Mouse (Mus musculus) MEL (cell line): Measurements from ENCODE around the gene Gm20388. TPM values are rescaled to one million over a fixed set of nuclear protein-coding genes. Genes with fewer than 3 reads are reported as not detected.

Experiments
- DNase-seq: peaks from one replicate; pipeline ENCODE4 v3.0.0; 2011; ENCODE audit warnings: low read depth, low spot score
- H3K27ac ChIP-seq: 2 replicates; pipeline ENCODE4 v1.5.1; 2012; ENCODE audit warnings: low read depth, mild to moderate bottlenecking, control low read depth, low read length, moderate library complexity; ENCODE audit not compliant: control insufficient read depth
- H3K27me3 ChIP-seq, 2 experiments: fragments of 150-350 bp in 1 of 2; sonication (generic) in 1 of 2; 2 replicates each; pipeline ENCODE4 v1.6.1; 2012; ENCODE audit warnings: low read length in 2 of 2, mild to moderate bottlenecking in 2 of 2, improper control_type of control experiment in 1 of 2, moderate library complexity in 1 of 2; ENCODE audit not compliant: insufficient read depth in 2 of 2, control insufficient read depth in 1 of 2
- H3K36me3 ChIP-seq, 2 experiments: 2 replicates each; pipeline ENCODE4 v1.6.1; 2012 to 2014; ENCODE audit warnings: low read length in 2 of 2, improper control_type of control experiment in 1 of 2, inconsistent platforms in 1 of 2, mild to moderate bottlenecking in 1 of 2; ENCODE audit not compliant: insufficient read depth in 2 of 2, control insufficient read depth in 1 of 2
- H3K4me1 ChIP-seq, 2 experiments: fragments of 150-350 bp in 1 of 2; sonication (generic) in 1 of 2; 2 replicates each; pipeline ENCODE4 v1.6.1; 2012; ENCODE audit warnings: low read length in 2 of 2, improper control_type of control experiment in 1 of 2, mild to moderate bottlenecking in 1 of 2; ENCODE audit not compliant: insufficient read depth in 2 of 2, control insufficient read depth in 1 of 2
- H3K4me3 ChIP-seq, 2 experiments: fragments of 150-350 bp in 1 of 2; sonication (generic) in 1 of 2; 2 replicates each; pipeline ENCODE4 v1.5.1; 2012; ENCODE audit warnings: low read depth in 2 of 2, low read length in 2 of 2, mild to moderate bottlenecking in 2 of 2, moderate library complexity in 2 of 2, control low read depth in 1 of 2, improper control_type of control experiment in 1 of 2; ENCODE audit not compliant: control insufficient read depth in 1 of 2, insufficient read depth in 1 of 2
- H3K79me2 ChIP-seq: 2 replicates; pipeline ENCODE4 v1.6.1; 2012; ENCODE audit warnings: mild to moderate bottlenecking, low read length, moderate library complexity; ENCODE audit not compliant: control insufficient read depth, poor library complexity, insufficient read depth
- H3K9ac ChIP-seq: 2 replicates; pipeline ENCODE4 v1.6.1; 2012; ENCODE audit warnings: low read depth, mild to moderate bottlenecking, control low read depth, low read length, moderate library complexity; ENCODE audit not compliant: control insufficient read depth, poor library complexity, severe bottlenecking
- H3K9me3 ChIP-seq: fragments of 150-350 bp; sonication (generic); replicated peaks from 2 replicates; pipeline ENCODE4 v1.6.1; 2012; ENCODE audit warnings: mild to moderate bottlenecking, low read length, improper control_type of control experiment, moderate library complexity; ENCODE audit not compliant: insufficient read depth
- CHD1 ChIP-seq: IDR thresholded peaks from 2 replicates; pipeline ENCODE4 v1.6.1; 2012; ENCODE audit warnings: low read depth, mild to moderate bottlenecking, inconsistent platforms, low read length, improper control_type of control experiment
- E2F4 ChIP-seq: IDR thresholded peaks from 2 replicates; pipeline ENCODE4 v1.6.1; 2011; ENCODE audit warnings: low read depth, low read length, improper control_type of control experiment, borderline replicate concordance
- ELF1 ChIP-seq: IDR thresholded peaks from 2 replicates; pipeline ENCODE4 v1.6.1; 2014; ENCODE audit warnings: low read depth, mild to moderate bottlenecking, inconsistent platforms, low read length, improper control_type of control experiment, moderate library complexity
- EP300 ChIP-seq, 2 experiments: IDR thresholded peaks; 2 replicates each; pipeline ENCODE4 v1.6.1; 2011; ENCODE audit warnings: improper control_type of control experiment in 2 of 2, low read length in 2 of 2, low read depth in 1 of 2, mild to moderate bottlenecking in 1 of 2
- MAFK ChIP-seq: IDR thresholded peaks from 2 replicates; pipeline ENCODE4 v1.6.1; 2011; ENCODE audit warnings: low read depth, mild to moderate bottlenecking, low read length, improper control_type of control experiment, borderline replicate concordance
- MAX ChIP-seq: IDR thresholded peaks from 2 replicates; pipeline ENCODE4 v1.6.1; 2011; ENCODE audit warnings: low read length, improper control_type of control experiment
- MAZ ChIP-seq: IDR thresholded peaks from 2 replicates; pipeline ENCODE4 v1.6.1; 2012; ENCODE audit warnings: low read depth, mild to moderate bottlenecking, inconsistent platforms, low read length, improper control_type of control experiment
- MEF2A ChIP-seq: IDR thresholded peaks from 2 replicates; pipeline ENCODE4 v1.6.1; 2014; ENCODE audit warnings: low read depth, mild to moderate bottlenecking, inconsistent platforms, low read length, improper control_type of control experiment; ENCODE audit not compliant: poor library complexity, insufficient replicate concordance, severe bottlenecking; ENCODE audit errors: extremely low read depth
- NRF1 ChIP-seq: IDR thresholded peaks from 2 replicates; pipeline ENCODE4 v1.6.1; 2014; ENCODE audit warnings: low read depth, mild to moderate bottlenecking, inconsistent platforms, low read length, improper control_type of control experiment, moderate library complexity; ENCODE audit not compliant: poor library complexity, insufficient read depth, severe bottlenecking
- POLR2AphosphoS5 ChIP-seq: IDR thresholded peaks from 2 replicates; pipeline ENCODE4 v1.6.1; 2012; ENCODE audit warnings: low read depth, borderline replicate concordance, mild to moderate bottlenecking, inconsistent platforms, low read length, moderate library complexity, mixed read lengths
- RAD21 ChIP-seq: IDR thresholded peaks from 2 replicates; pipeline ENCODE4 v1.6.1; 2011; ENCODE audit warnings: mild to moderate bottlenecking, low read depth, low read length, improper control_type of control experiment
- SIN3A ChIP-seq: IDR thresholded peaks from 2 replicates; pipeline ENCODE4 v1.6.1; 2012; ENCODE audit warnings: low read length, improper control_type of control experiment, inconsistent platforms
- SMC3 ChIP-seq: IDR thresholded peaks from 2 replicates; pipeline ENCODE4 v1.6.1; 2011; ENCODE audit warnings: low read depth, low read length, improper control_type of control experiment
- TBP ChIP-seq: IDR thresholded peaks from 2 replicates; pipeline ENCODE4 v1.8.0; 2011; ENCODE audit warnings: low read depth, low read length, improper control_type of control experiment
- UBTF ChIP-seq: IDR thresholded peaks from 2 replicates; pipeline ENCODE4 v1.6.1; 2012; ENCODE audit warnings: low read depth, mild to moderate bottlenecking, inconsistent platforms, low read length, improper control_type of control experiment, moderate library complexity, borderline replicate concordance; ENCODE audit not compliant: insufficient read depth
- USF1 ChIP-seq: IDR thresholded peaks from 2 replicates; pipeline ENCODE4 v1.6.1; 2014; ENCODE audit warnings: low read depth, mild to moderate bottlenecking, inconsistent platforms, low read length, improper control_type of control experiment, moderate library complexity
- ZC3H11A ChIP-seq: IDR thresholded peaks from 2 replicates; pipeline ENCODE4 v1.6.1; 2012; ENCODE audit warnings: low read depth, mild to moderate bottlenecking, inconsistent platforms, low read length, improper control_type of control experiment
- ZKSCAN1 ChIP-seq: IDR thresholded peaks from 2 replicates; pipeline ENCODE4 v1.6.1; 2012; ENCODE audit warnings: low read depth, mild to moderate bottlenecking, inconsistent platforms, low read length, improper control_type of control experiment, moderate library complexity
- ZNF384 ChIP-seq: IDR thresholded peaks from 2 replicates; pipeline ENCODE4 v1.6.1; 2012; ENCODE audit warnings: low read depth, mild to moderate bottlenecking, inconsistent platforms, low read length, improper control_type of control experiment
- polyA plus RNA-seq, 2 experiments: library from polyadenylated mRNA; stranded (reverse) in 1 of 2; unstranded in 1 of 2; fragments of >175 nt in 1 of 2; fragments of >200 nt in 1 of 2; gene quantifications; 2 replicates each; pipeline versions ENCODE4 v1.2.1 to v1.2.4; 2012; ENCODE audit warnings: low replicate concordance in 2 of 2, low read depth in 1 of 2; ENCODE audit not compliant: insufficient read length in 2 of 2, insufficient read depth in 1 of 2, missing spikeins in 1 of 2
- total RNA-seq: library from RNA; depleted of rRNA; stranded (reverse); fragments of 300-350 nt; gene quantifications from 2 replicates; pipeline ENCODE4 v1.2.3, GENCODE M21; 2012

Gm20388 gene
- total and polyA plus RNA-seq, 3 experiments, result 11.1 to 17.8 TPM; not detected in 1

DNA sequence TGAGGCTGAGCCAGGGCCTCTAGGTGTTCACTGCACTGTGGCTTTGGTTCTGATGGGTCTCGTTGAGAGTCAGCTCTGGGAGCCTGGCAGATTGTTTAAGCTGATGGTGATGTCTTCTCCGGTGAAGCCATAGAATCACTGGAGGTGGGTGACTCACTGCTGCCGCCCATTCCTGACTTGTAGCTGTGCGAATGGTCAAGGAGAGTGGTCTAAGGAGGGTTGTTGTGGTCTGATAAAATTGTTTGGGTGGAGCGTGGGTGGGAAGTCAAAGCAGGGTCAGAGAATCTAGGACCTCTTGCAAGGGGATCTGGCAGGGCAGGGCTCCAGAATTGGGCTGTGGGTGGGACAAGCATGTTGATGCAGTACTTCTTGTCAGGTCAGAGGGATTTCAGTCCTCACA is 2100.0 kb downstream of the Gm20388 start:
- no peaks in the 10 kb centered on the region for H3K4me1 ChIP-seq

DNA sequence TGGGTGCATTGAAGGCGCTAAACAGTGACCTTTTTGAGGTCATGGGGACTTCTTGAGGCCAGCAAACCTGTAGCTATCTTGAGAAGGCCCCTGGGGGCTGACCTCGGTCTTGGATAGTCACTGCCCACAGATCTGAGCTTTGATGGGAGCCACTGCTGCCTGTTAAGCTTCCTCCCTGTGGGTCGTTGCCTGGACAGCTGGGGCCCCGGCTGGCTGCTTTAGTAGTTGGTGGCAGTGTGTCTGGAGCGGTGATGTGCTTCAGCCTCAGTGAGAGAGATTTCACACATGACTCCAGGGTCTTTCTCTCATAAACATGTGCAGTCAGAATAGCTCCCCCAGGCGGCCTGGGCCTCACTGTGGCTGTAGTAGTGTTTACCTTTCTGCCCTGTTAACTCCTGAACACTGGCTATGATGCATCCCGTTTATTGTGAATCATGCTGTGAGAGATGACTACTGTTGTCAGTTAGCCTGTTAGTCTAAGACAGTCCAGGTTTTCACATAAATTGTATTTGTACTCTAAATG is 2100.5 kb downstream of the Gm20388 start:
- H3K27me3 ChIP-seq, result no peaks in the 10 kb centered on the region
- no peak for TF ChIP-seq ZKSCAN1
- TF ChIP-seq E2F4, result no peak
- no peak for TF ChIP-seq NRF1
- TF ChIP-seq TBP, result no peak
- no peak for TF ChIP-seq CHD1
- TF ChIP-seq USF1, result no peak
- no peak for TF ChIP-seq ELF1
- no peak for TF ChIP-seq SIN3A
- no peak for TF ChIP-seq MAX
- no peak for TF ChIP-seq MAZ
- no peak for TF ChIP-seq POLR2AphosphoS5
- no peak for TF ChIP-seq UBTF
- no peak for TF ChIP-seq EP300 (IDR thresholded peaks at IDR 0.05; ENCODE audit: low read depth in 1 of 2, low read length in 2 of 2)
- TF ChIP-seq SMC3, result no peak
- TF ChIP-seq RAD21, result no peak
- no peak for TF ChIP-seq MEF2A
- no peak for TF ChIP-seq ZNF384
- no peak for TF ChIP-seq ZC3H11A
- H3K9ac ChIP-seq, result no peak overlapping the region
- H3K27ac ChIP-seq, result no peak overlapping the region
- no peaks in the 10 kb centered on the region for H3K9me3 ChIP-seq
- no peak overlapping the region for H3K4me3 ChIP-seq
- no peaks in the 10 kb centered on the region for H3K79me2 ChIP-seq
- H3K36me3 ChIP-seq, result no peaks in the 10 kb centered on the region
- DNase-seq, result no peak
- H3K4me1 ChIP-seq, result no peaks in the 10 kb centered on the region

More for the DNA sequence above, 2100.0 kb downstream of the Gm20388 start:
- no peak overlapping the region for H3K4me3 ChIP-seq
- H3K9ac ChIP-seq, result no peak overlapping the region
- no peaks in the 10 kb centered on the region for H3K36me3 ChIP-seq
- DNase-seq, result no peak
- no peaks in the 10 kb centered on the region for H3K9me3 ChIP-seq
- H3K27me3 ChIP-seq, result no peaks in the 10 kb centered on the region
- TF ChIP-seq SMC3 (no peak), MAFK (no peak)
- H3K79me2 ChIP-seq, result no peaks in the 10 kb centered on the region
- H3K27ac ChIP-seq, result no peak overlapping the region
